14 mouse cellular contexts compared by ENCODE assay signal in the genomic region with DNA sequence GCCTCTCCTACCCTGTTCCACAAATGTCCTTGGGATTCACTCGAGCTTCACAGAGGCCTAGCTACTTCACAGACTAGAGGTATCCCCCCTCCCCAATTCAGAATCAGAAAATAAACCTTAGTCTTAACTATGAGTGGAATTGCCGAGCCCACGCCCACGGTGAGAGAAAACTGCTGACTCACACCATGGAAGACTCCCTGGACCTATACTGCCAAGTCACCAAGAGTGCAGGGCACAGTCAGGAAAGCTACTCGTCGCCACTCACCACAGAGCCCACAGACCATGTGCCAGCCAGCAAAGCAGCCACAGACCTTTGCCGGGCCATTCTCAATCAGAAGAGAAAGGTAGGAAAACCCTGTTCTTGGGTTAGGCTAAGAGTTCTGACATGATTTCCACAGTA. TPM values are rescaled to one million over a fixed set of nuclear protein-coding genes. Genes with fewer than 3 reads are reported as not detected.
A peak's percentile ranks its signal among the peaks of the same experiment; 100 is the strongest.
DNase-seq lines count a peak whose midpoint lies in the region; ATAC-seq and TF ChIP-seq lines count a peak whose summit lies in the region.
"Had no signal": no experiment of that assay in that cellular context is flagged by ENCODE, and none has a peak within 500 bp of the region (broad histone marks: within the 10 kb centered on the region; RNA-seq: fewer than 3 reads in every experiment).

No protein-coding gene starts in this region.

- no peaks in the 10 kb centered on the region for H3K9me3 ChIP-seq in MEL (replicated peaks; ENCODE audit: insufficient read depth, low read length)
- H3K9me3 ChIP-seq in liver, postnatal 0 days (ENCODE audit: low read length) = no peaks in the 10 kb centered on the region
- H3K9me3 ChIP-seq: hindbrain, embryonic 12.5 days had no signal

- H3K9ac ChIP-seq in MEL (ENCODE audit: control insufficient read depth, low read depth, low read length, poor library complexity, severe bottlenecking) = no peak overlapping the region
- H3K9ac ChIP-seq in liver, postnatal 0 days (replicated peaks) = no peak overlapping the region
- H3K9ac ChIP-seq: hindbrain, embryonic 12.5 days had no signal

- H3K36me3 ChIP-seq in MEL (ENCODE audit: control insufficient read depth in 1 of 2, insufficient read depth in 2 of 2, low read length in 2 of 2) = no peaks in the 10 kb centered on the region
- H3K36me3 ChIP-seq in liver, postnatal 0 days (replicated peaks; ENCODE audit: insufficient read depth, low read length) = no peaks in the 10 kb centered on the region
- H3K36me3 ChIP-seq: hindbrain, embryonic 12.5 days had no signal

- no peak for DNase-seq in gastrocnemius, adult 2 months
- no peak for DNase-seq in gastrocnemius, postnatal 4 days (ENCODE audit: low spot score in 2 of 2)
- DNase-seq in MEL (ENCODE audit: low read depth, low spot score) = peak; percentile 5
- no peak for DNase-seq in liver, postnatal 0 days
- DNase-seq in cerebellum, adult 2 months = no peak
- no peak for DNase-seq in left cerebral cortex, adult 8-10 months (ENCODE audit: low spot score in 2 of 2)
- DNase-seq: adrenal gland, adult 2 months; B cell, adult 2 months; embryo, embryonic 11 days; kidney, postnatal 36 days had no signal

- 47% methylated on average over 7 of the region's 7 CpGs for WGBS in liver, postnatal 0 days (ENCODE audit: insufficient replicate concordance)
- 63% methylated on average over 7 of the region's 7 CpGs for WGBS in cerebellum, adult 2 months

- peaks cover 0 to 2% of the 10 kb centered on the region in 2 experiments; a peak in 1 of 4 replicates for H3K27me3 ChIP-seq in MEL (ENCODE audit: control insufficient read depth in 1 of 2, insufficient read depth in 2 of 2, low read length in 2 of 2)
- H3K27me3 ChIP-seq in liver, postnatal 0 days (ENCODE audit: insufficient read depth, low read length) = no peaks in the 10 kb centered on the region
- H3K27me3 ChIP-seq in cerebellum, adult 2 months (ENCODE audit: control insufficient read depth, insufficient read depth, low read length) = no peaks in the 10 kb centered on the region
- H3K27me3 ChIP-seq: hindbrain, embryonic 12.5 days had no signal

- peak overlapping the region; percentile 58 for H3K27ac ChIP-seq in gastrocnemius, adult 2 months
- H3K27ac ChIP-seq in MEL (ENCODE audit: control insufficient read depth, low read depth, low read length) = no peak overlapping the region
- no peak overlapping the region for H3K27ac ChIP-seq in liver, postnatal 0 days (ENCODE audit: low read depth)
- H3K27ac ChIP-seq in cerebellum, adult 2 months (ENCODE audit: insufficient read depth, low read length) = no peak overlapping the region
- H3K27ac ChIP-seq: hindbrain, embryonic 12.5 days had no signal

- no peak for TF ChIP-seq EP300 in MEL (IDR thresholded peaks at IDR 0.05; ENCODE audit: low read depth in 1 of 2, low read length in 2 of 2)
- no peak for TF ChIP-seq EP300 in liver, postnatal 0 days (IDR thresholded peaks at IDR 0.05; ENCODE audit: low read depth)

- H3K79me2 ChIP-seq in MEL (ENCODE audit: control insufficient read depth, insufficient read depth, low read length, poor library complexity) = no peaks in the 10 kb centered on the region

- TF ChIP-seq CTCF in gastrocnemius, adult 2 months (IDR thresholded peaks at IDR 0.05) = no peak
- TF ChIP-seq CTCF in MEL (IDR thresholded peaks at IDR 0.05 in 2 of 3, conservative IDR thresholded peaks at IDR 0.05 in 1 of 3; ENCODE audit: control insufficient read depth in 1 of 3, insufficient read depth in 1 of 3, low read depth in 2 of 3, low read length in 3 of 3, poor library complexity in 1 of 3, severe bottlenecking in 1 of 3) = no peak
- TF ChIP-seq CTCF in liver, postnatal 0 days (IDR thresholded peaks at IDR 0.05; ENCODE audit: low read depth) = no peak
- TF ChIP-seq CTCF in cerebellum, adult 2 months (IDR thresholded peaks at IDR 0.05; ENCODE audit: borderline replicate concordance, insufficient read depth, low read depth, low read length) = no peak

- no peak for TF ChIP-seq POLR2A in MEL (IDR thresholded peaks at IDR 0.05; ENCODE audit: control insufficient read depth in 1 of 2, insufficient read depth in 1 of 2, low read depth in 1 of 2, low read length in 2 of 2, poor library complexity in 1 of 2)
- TF ChIP-seq POLR2A in cerebellum, adult 2 months (IDR thresholded peaks at IDR 0.05; ENCODE audit: borderline replicate concordance, insufficient read depth, low read length) = no peak

- no peak overlapping the region for H3K4me2 ChIP-seq in liver, postnatal 0 days (ENCODE audit: low read depth, low read length)
- H3K4me2 ChIP-seq: hindbrain, embryonic 12.5 days had no signal

- TF ChIP-seq RAD21 in MEL (IDR thresholded peaks at IDR 0.05; ENCODE audit: low read depth, low read length) = no peak

- intact Hi-C loops in gastrocnemius, adult 2 months (cut with DNase I) = no loop called here

- no peak overlapping the region for H3K4me3 ChIP-seq in gastrocnemius, adult 2 months
- no peak overlapping the region for H3K4me3 ChIP-seq in MEL (ENCODE audit: control insufficient read depth in 1 of 2, insufficient read depth in 1 of 2, low read depth in 2 of 2, low read length in 2 of 2)
- H3K4me3 ChIP-seq in liver, postnatal 0 days (ENCODE audit: low read depth, low read length) = no peak overlapping the region
- H3K4me3 ChIP-seq in cerebellum, adult 2 months (replicated peaks; ENCODE audit: insufficient read depth, low read depth, low read length) = no peak overlapping the region
- H3K4me3 ChIP-seq: hindbrain, embryonic 12.5 days had no signal

- peak; percentile 91 for ATAC-seq in erythroblast, adult 5-6 weeks (replicated peaks; ENCODE audit: low FRiP score, poor library complexity, severe bottlenecking)
- peak; percentile 79 for ATAC-seq in liver, postnatal 0 days
- ATAC-seq in granulocyte monocyte progenitor cell, adult 5-6 weeks (replicated peaks; ENCODE audit: poor library complexity, severe bottlenecking) = no peak
- ATAC-seq: intestine, embryonic 16.5 days had no signal

- H3K4me1 ChIP-seq in MEL (ENCODE audit: control insufficient read depth in 1 of 2, insufficient read depth in 2 of 2, low read length in 2 of 2) = peaks cover 0 to 4% of the 10 kb centered on the region in 2 experiments; a peak in 1 of 4 replicates
- no peaks in the 10 kb centered on the region for H3K4me1 ChIP-seq in liver, postnatal 0 days (ENCODE audit: insufficient read depth)
- peaks cover 18% of the 10 kb centered on the region for H3K4me1 ChIP-seq in cerebellum, adult 2 months (ENCODE audit: control insufficient read depth, insufficient read depth, low read length)

TF ChIP-seq in MEL, 35 proteins besides CTCF, POLR2A, EP300 and RAD21:
- TF ChIP-seq SIN3A (IDR thresholded peaks at IDR 0.05; ENCODE audit: low read length) (no peak), USF1 (IDR thresholded peaks at IDR 0.05; ENCODE audit: low read depth, low read length) (no peak), NRF1 (IDR thresholded peaks at IDR 0.05; ENCODE audit: insufficient read depth, low read depth, low read length, poor library complexity, severe bottlenecking) (no peak), ZC3H11A (IDR thresholded peaks at IDR 0.05; ENCODE audit: low read depth, low read length) (no peak), ZKSCAN1 (IDR thresholded peaks at IDR 0.05; ENCODE audit: low read depth, low read length) (no peak), POLR2AphosphoS5 (IDR thresholded peaks at IDR 0.05; ENCODE audit: borderline replicate concordance, low read depth, low read length) (no peak), GABPA (IDR thresholded peaks at IDR 0.05; ENCODE audit: low read depth, low read length) (no peak), POLR2AphosphoS2 (IDR thresholded peaks at IDR 0.05; ENCODE audit: low read length) (no peak), MAZ (IDR thresholded peaks at IDR 0.05; ENCODE audit: low read depth, low read length) (no peak), HCFC1 (IDR thresholded peaks at IDR 0.05; ENCODE audit: low read depth, low read length) (no peak)

RNA-seq across cellular contexts. Expression of gene Ubac1, which starts 46.6 kb away (rescaled TPM):
- total RNA-seq in gastrocnemius, adult 2 months (2021) = 100 to 1,000 TPM; 223 to 239 TPM
- total RNA-seq in gastrocnemius, postnatal 4 days (2021) = 100 to 1,000 TPM; 186 to 187 TPM
- 74.2 and 79.1 TPM in 2 replicates for total RNA-seq in MEL (2012; rRNA removed)
- 10 to 100 TPM in 1 of 2 experiments, not detected in 1; 88.5 TPM for polyA plus RNA-seq in MEL (2012; ENCODE audit: insufficient read depth in 1 of 2, insufficient read length in 2 of 2, low read depth in 1 of 2, low replicate concordance in 2 of 2, missing spikeins in 1 of 2)
- total RNA-seq in erythroblast, adult 5-6 weeks (2015; ENCODE audit: low replicate concordance) = 531 and 563 TPM in 2 replicates
- total RNA-seq in erythroblast, adult 5-6 weeks (2017; ENCODE audit: low replicate concordance) = 630 and 869 TPM in 2 replicates
- polyA plus RNA-seq in liver, postnatal 0 days (2015; fragmentation: Nextera tagmentation; extraction: Ambion mirVana) = 175 and 183 TPM in 2 replicates
- total RNA-seq in granulocyte monocyte progenitor cell, adult 5-6 weeks (2014; fragmentation: Nextera tagmentation) = 45.2 and 61.7 TPM in 2 replicates
- total RNA-seq in granulocyte monocyte progenitor cell, adult 5-6 weeks (2017) = 33.0 and 48.3 TPM in 2 replicates
- 92.2 and 101 TPM in 2 replicates for polyA plus RNA-seq in cerebellum, adult 2 months (2012; rRNA removed)
- 10 to 100 TPM; 46.1 to 64.4 (median 55.4) TPM for total RNA-seq in left cerebral cortex, adult 8-10 months (2022)

RNA-seq across cellular contexts. Expression of gene Nacc2, which starts 54.8 kb away (rescaled TPM):
- 10 to 100 TPM; 18.9 to 32.6 TPM for total RNA-seq in gastrocnemius, adult 2 months (2021)
- 10 to 100 TPM; 10.8 to 11.2 TPM for total RNA-seq in gastrocnemius, postnatal 4 days (2021)
- 0.03 and 0.19 TPM in 2 replicates for total RNA-seq in MEL (2012; rRNA removed)
- 1 to 10 TPM in 1 of 2 experiments, not detected in 1; 1.7 TPM for polyA plus RNA-seq in MEL (2012; ENCODE audit: insufficient read depth in 1 of 2, insufficient read length in 2 of 2, low read depth in 1 of 2, low replicate concordance in 2 of 2, missing spikeins in 1 of 2)
- 1.0 TPM in 1 of 2 replicates, not detected in the other for total RNA-seq in erythroblast, adult 5-6 weeks (2015; ENCODE audit: low replicate concordance)
- 0.77 and 3.3 TPM in 2 replicates for total RNA-seq in erythroblast, adult 5-6 weeks (2017; ENCODE audit: low replicate concordance)
- 3.9 and 4.9 TPM in 2 replicates for polyA plus RNA-seq in liver, postnatal 0 days (2015; fragmentation: Nextera tagmentation; extraction: Ambion mirVana)
- 0.30 and 0.62 TPM in 2 replicates for total RNA-seq in granulocyte monocyte progenitor cell, adult 5-6 weeks (2014; fragmentation: Nextera tagmentation)
- 0.57 and 0.65 TPM in 2 replicates for total RNA-seq in granulocyte monocyte progenitor cell, adult 5-6 weeks (2017)
- polyA plus RNA-seq in cerebellum, adult 2 months (2012; rRNA removed) = 117 and 124 TPM in 2 replicates
- total RNA-seq in left cerebral cortex, adult 8-10 months (2022) = 10 to 100 TPM; 82.0 to 82.9 (median 82.7) TPM
